Mouse (Mus musculus) layer of hippocampus, adult 2 months (tissue): ENCODE measurements around the gene Tom1. TPM values are rescaled to one million over a fixed set of nuclear protein-coding genes. Genes with fewer than 3 reads are reported as not detected.

Experiments
- DNase-seq, 2 experiments: peaks; one replicate each; pipeline ENCODE4 v3.0.0; 2022; ENCODE audit warnings: low spot score in 2 of 2
- H3K27ac ChIP-seq: fragments of 200-600 bp; 2 replicates; pipeline ENCODE4 v1.8.1; 2022
- H3K4me3 ChIP-seq: fragments of 200-600 bp; 2 replicates; pipeline ENCODE4 v1.8.1; 2022; ENCODE audit warnings: mild to moderate bottlenecking
- CTCF ChIP-seq: fragments of 200-600 bp; conservative IDR thresholded peaks from 2 replicates; pipeline ENCODE4 v1.8.1; 2022; ENCODE audit warnings: antibody characterized with exemption, mild to moderate bottlenecking, moderate library complexity
- total RNA-seq, 2 experiments: library from RNA; stranded (reverse); gene quantifications; 2 replicates each; pipeline ENCODE4 v1.2.3; 2021

Tom1 gene
- total RNA-seq, 2 experiments from 2014 or later = 38.7 to 40.5 TPM

DNA sequence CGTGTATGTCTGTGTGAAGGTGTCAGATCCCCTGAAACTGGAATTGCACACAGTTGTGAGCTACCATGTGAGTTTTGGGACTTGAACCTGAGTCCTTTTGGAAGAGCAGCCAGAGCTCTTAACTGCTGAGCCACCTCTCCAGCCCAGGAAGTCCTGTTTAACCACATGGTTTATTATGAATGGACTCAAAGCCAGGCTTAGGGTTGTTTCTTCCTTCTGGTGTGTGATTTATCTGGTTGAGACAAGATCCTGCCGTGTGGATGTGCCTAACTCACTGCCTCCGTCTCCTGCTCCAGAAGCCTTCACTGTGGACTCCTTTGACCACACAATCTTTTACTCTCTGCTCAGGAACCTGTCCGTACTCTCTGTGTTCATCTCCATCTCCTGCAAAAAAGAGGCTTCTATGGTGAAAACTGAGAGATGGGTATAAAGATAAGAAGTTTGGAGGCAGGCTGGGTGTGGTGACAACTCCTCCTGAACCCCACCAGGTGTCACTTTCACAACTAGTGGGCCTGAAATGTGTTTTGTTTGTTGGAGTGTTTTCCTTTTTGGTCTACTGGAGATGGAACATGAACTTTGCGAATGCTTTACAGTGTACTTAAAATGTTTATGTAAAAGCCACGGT, 48.8 kb downstream of the Tom1 start:
- DNase-seq = no peak
- TF ChIP-seq CTCF = no peak; the same call in 1 of the 2 replicates
- no peak overlapping the region for H3K4me3 ChIP-seq
- no peak overlapping the region for H3K27ac ChIP-seq

- TF ChIP-seq CTCF = no peak
- peak overlapping the region; percentile 36 for H3K4me3 ChIP-seq
- peak; percentile 72 to 74 for DNase-seq
Measured at GRCm38 (mm10) chr8:75083846-75084245, 50.3 kb downstream of the Tom1 start.

DNA sequence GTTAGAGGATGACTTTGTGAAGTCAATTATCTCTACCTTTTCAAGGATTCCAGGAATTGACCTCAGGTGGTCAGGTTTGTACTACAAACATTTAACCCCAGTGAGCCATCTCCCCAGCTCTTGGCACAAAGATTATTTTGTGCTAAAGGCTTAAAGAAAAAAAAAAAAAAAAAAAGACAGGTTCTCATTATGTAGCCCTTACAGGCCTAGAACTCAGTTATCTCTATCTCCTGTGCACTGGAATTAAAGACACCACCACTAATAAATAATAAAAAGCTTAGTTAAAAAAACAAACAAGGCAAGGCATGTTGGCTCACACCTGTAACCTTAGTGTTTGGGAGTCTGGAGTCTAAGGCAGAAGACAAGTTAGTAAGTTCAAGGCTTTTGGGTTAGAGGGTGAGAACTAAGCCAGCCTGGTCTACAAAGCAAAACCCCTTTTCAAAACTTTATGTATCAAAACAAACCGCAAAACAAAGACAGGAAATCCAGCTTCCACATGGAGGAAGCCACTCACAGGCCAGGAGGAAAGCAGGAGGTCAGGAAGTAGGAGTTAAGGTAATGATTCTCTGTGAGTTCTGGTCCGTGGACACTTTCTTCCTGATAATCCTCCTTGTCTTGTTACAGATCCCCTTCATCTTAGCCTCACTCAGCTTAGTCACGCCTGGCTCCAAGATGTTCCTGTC, 51.0 kb downstream of the Tom1 start:
- DNase-seq = no peak
- TF ChIP-seq CTCF = no peak
- no peak overlapping the region for H3K27ac ChIP-seq
- H3K4me3 ChIP-seq = no peak overlapping the region

More at GRCm38 (mm10) chr8:75083846-75084245, 50.3 kb downstream of the Tom1 start:
- peak overlapping the region; percentile 68; the same call in 1 of the 2 replicates for H3K27ac ChIP-seq

GRCm38 (mm10) chr8:75086002-75086401, 52.5 kb downstream of the Tom1 start:
- no peak for TF ChIP-seq CTCF
- no peak for DNase-seq
- H3K27ac ChIP-seq = no peak overlapping the region

DNA sequence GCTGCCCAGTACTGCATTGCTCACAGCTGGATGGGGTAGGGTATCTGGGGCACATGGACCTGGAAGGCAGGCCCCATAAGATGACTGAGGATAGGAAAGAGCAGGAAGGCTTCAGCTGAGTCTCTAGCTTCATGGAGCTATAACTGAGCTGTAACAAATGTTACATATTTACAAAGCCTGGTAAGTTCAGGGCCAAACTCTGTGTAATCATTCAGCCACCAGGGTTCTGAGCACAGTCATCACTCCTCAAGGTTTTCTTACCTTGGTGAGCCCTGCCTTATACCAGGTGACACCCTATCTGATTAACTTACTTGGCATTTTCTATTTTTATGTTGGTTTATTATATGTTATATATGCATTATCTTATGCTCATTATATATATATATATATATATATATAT, 53.6 kb downstream of the Tom1 start:
- no peak for DNase-seq
- H3K4me3 ChIP-seq = no peak overlapping the region
- TF ChIP-seq CTCF = no peak
- no peak overlapping the region for H3K27ac ChIP-seq

More at GRCm38 (mm10) chr8:75086002-75086401, 52.5 kb downstream of the Tom1 start:
- no peak overlapping the region for H3K4me3 ChIP-seq

GRCm38 (mm10) chr8:75088989-75089881, 55.7 kb downstream of the Tom1 start:
- 0 out of 2 replicates have a peak, but pooled peaks have one; percentile 4 for TF ChIP-seq CTCF
- peak; percentile 72 to 81 for DNase-seq
- Histone ChIP-seq H3K27ac (peak overlapping the region; percentile 43), H3K4me3 (no peak overlapping the region; the same call in 1 of the 2 replicates)

DNA sequence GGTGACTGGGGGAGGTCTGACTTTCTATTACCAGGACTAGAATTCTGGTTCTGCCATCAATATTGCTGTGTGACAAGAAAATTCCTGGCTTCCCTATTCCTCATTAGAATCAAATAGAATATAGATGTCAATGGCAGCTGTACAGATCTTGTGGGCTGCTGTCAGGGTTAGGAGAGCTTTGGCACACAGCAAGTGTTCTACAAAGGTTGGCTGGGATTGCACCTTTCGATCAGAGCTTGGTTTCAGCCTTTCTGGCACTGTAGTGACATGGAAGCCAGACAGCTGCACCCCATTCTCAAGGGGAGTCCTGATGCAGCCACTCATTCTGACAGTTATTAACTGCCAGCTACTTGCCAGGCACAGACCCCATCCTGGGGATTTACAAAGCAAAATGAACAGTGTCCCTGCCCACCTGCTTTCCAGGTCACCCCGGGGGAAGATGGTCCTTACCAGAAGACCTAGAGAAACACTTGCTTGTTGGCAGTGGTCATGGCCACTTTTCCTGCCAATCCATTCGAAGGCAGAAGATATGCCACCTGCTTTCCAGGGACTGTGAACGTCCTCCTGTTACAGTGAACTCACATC, 57.4 kb downstream of the Tom1 start:
- no peak for DNase-seq
- no peak for TF ChIP-seq CTCF
- no peak overlapping the region for H3K27ac ChIP-seq
- H3K4me3 ChIP-seq = no peak overlapping the region

- DNase-seq = peak; percentile 79 to 84
- TF ChIP-seq CTCF = 0 out of 2 replicates have a peak, but pooled peaks have one; percentile 25
Measured at GRCm38 (mm10) chr8:75093399-75094156, 60.1 kb downstream of the Tom1 start, which contains the start of gene Hmox1. Gene Hmox1, plus strand, starts transcription at chr8:75093621.

DNA sequence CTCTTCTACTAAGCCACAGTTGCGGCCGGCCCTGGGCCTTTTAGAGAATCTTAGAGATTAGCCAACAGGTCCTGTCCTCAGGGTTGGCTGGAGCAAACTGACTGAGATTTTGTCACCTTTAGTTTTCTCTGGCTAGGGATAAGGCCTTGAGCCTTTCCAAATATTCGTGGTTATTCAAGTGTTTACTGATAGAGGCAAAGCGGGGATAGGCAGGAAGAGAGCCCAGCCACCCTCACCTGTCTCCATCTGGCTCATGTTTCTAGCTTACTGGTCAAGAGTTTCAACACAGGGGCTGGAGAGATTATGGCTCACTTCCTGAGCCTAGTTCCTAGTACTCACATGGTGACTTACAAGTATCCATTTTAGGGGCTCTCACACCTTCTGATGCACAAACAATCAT, 69.5 kb downstream of the Tom1 start:
- no peak for DNase-seq
- Histone ChIP-seq H3K4me3 (no peak overlapping the region), H3K27ac (no peak overlapping the region)
- no peak for TF ChIP-seq CTCF

More at GRCm38 (mm10) chr8:75093399-75094156, 60.1 kb downstream of the Tom1 start, which contains the start of gene Hmox1:
- H3K4me3 ChIP-seq = peak within 1 kb of the TSS; percentile 75
- H3K27ac ChIP-seq = peak within 1 kb of the TSS; percentile 77

- Histone ChIP-seq H3K4me3 (no peak overlapping the region), H3K27ac (no peak overlapping the region)
- no peak for TF ChIP-seq CTCF
- DNase-seq = no peak
Measured at GRCm38 (mm10) chr8:75103376-75103878, 69.9 kb downstream of the Tom1 start.

DNA sequence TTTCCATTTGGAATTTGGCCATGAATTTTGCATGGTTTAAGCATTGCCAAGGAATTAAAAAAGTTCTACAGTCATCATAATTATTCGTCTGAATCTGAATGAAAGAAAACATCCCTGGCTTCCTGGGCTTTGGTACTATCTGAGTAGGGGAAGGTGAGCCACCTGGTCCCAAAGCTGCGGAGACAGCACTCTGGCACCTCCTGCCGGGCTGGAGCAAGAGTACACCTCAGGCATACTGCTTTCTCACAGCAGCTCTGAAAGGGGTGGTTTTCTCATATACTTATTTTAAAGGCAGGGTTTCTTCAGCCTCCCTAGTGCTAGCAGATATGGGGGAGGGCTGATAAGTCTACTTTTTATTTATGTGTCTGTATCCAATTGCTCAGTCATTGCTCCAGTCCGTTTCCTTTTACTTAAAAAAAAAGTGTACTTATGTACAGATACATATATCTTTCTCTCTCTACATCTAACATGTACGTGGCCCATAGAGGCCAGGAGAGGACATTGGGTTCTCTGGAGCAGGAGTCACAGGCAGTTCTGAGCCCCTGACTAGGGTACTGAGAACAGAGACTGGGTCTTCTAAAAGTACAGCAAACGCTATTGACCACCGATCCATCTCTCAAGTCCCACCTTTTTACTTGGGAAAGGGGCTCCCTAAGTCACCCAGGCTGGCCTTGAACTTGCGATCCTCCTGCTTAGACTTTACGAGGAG, 75.2 kb downstream of the Tom1 start:
- DNase-seq = peak; percentile 61 to 80
- peak overlapping the region; percentile 96 for H3K27ac ChIP-seq
- peak; percentile 91 for TF ChIP-seq CTCF
- H3K4me3 ChIP-seq = peak overlapping the region; percentile 66
